Mouse (Mus musculus) lung, postnatal 0 days (tissue): ENCODE data around the gene Galr3. TPM values are rescaled to one million over a fixed set of nuclear protein-coding genes. Genes with fewer than 3 reads are reported as not detected.

Experiments used
- ATAC-seq: fragments of 200-750 bp; cut with Nextera tagmentation; 2 replicates; pipeline ENCODE4 v1.8.0; 2017; ENCODE audit warnings: moderate library complexity
- DNase-seq: peaks from one replicate; pipeline ENCODE4 v3.0.0-alpha.2; 2016; ENCODE audit warnings: low spot score
- H3K27ac ChIP-seq: fragments of 300-500 bp; sonication (generic); 2 replicates; pipeline ENCODE4 v1.5.1; 2014; ENCODE audit warnings: antibody characterized with exemption, mild to moderate bottlenecking, low read length, mixed read lengths
- H3K27me3 ChIP-seq: fragments of 300-500 bp; sonication (generic); replicated peaks from 2 replicates; pipeline ENCODE4 v1.6.1; 2014; ENCODE audit warnings: low read length, mixed read lengths; ENCODE audit not compliant: insufficient read depth
- H3K36me3 ChIP-seq: fragments of 300-500 bp; sonication (generic); 2 replicates; pipeline ENCODE4 v1.6.1; 2014; ENCODE audit warnings: low read length, mixed read lengths; ENCODE audit not compliant: insufficient read depth
- H3K4me1 ChIP-seq: fragments of 300-500 bp; sonication (generic); 2 replicates; pipeline ENCODE4 v1.6.1; 2014; ENCODE audit warnings: antibody characterized with exemption, low read depth, low read length, mixed read lengths; ENCODE audit not compliant: insufficient read depth
- H3K4me2 ChIP-seq: fragments of 300-500 bp; sonication (generic); replicated peaks from 2 replicates; pipeline ENCODE4 v1.6.1; 2014; ENCODE audit warnings: low read depth, mild to moderate bottlenecking, low read length, moderate library complexity, mixed read lengths
- H3K4me3 ChIP-seq: fragments of 300-500 bp; sonication (generic); 2 replicates; pipeline ENCODE4 v1.5.1; 2014; ENCODE audit warnings: low read depth, low read length
- H3K9ac ChIP-seq: fragments of 300-500 bp; sonication (generic); replicated peaks from 2 replicates; pipeline ENCODE4 v1.6.1; 2014; ENCODE audit warnings: low read depth, mild to moderate bottlenecking
- H3K9me3 ChIP-seq: fragments of 300-500 bp; sonication (generic); 2 replicates; pipeline ENCODE4 v1.6.1; 2016; ENCODE audit warnings: low read length, mixed read lengths
- CTCF ChIP-seq: IDR thresholded peaks from 2 replicates; pipeline ENCODE4 v1.5.1; 2016; ENCODE audit warnings: antibody characterized with exemption, mild to moderate bottlenecking
- EP300 ChIP-seq: IDR thresholded peaks from 2 replicates; pipeline ENCODE4 v1.6.1; 2016; ENCODE audit warnings: antibody characterized with exemption, mild to moderate bottlenecking, control low read depth
- WGBS: fragments of 180-500 bp; shearing (Covaris S2); extraction: QIAGEN DNeasy Blood & Tissue Kit; methylation state at CpG from one replicate; pipeline ENCODE4 v1.1.7; 2014; 5-methylcytosine and 5-hydroxymethylcytosine counted together
- polyA plus RNA-seq: library from polyadenylated mRNA; unstranded; fragments of >200 nt; fragmentation: Nextera tagmentation; extraction: Ambion mirVana; gene quantifications from 2 replicates; pipeline ENCODE4 v1.2.1, GENCODE M21; 2015

Gene Galr3
- polyA plus RNA-seq, 1 experiment from 2014 or later: 0.14 TPM

DNA sequence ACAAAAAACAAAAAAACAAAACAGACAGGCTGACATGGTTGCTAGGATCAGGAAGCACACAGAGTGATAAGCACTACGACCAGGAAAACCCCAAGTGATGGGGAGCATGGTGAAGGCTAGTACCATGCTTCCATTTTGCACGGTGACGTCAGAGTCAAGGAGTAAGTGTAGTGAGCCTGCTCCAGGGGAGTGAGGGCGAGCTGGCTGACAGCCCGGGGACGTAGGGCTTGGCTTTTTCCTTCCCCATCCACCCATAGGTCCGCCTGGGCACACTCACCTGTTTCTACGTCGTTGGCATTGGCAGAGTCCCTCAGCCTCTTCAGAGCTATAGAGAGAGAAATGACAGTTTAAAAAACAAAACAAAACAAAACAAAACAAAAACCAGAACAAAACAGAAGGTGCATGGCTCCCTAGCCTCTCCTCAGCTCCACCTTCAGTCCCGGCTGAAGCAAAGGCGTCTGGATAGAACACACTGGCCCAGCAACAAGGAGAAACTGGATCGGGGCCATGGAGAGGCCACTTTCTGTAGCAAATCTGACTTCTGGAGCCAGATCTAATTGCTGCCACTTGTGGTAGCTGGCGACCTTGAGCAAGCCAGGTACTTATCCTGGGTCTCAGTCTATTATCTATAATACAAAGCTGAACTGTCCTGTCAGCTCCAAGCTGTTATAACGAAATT lies 19.3 kb downstream of the Galr3 start:
- Histone ChIP-seq H3K27me3 (no peaks in the 10 kb centered on the region), H3K4me3 (no peak overlapping the region), H3K36me3 (peaks cover 4% of the 10 kb centered on the region), H3K9ac (no peak overlapping the region), H3K4me2 (no peak overlapping the region), H3K27ac (peak overlapping the region; percentile 22; the same call in 1 of the 2 replicates), H3K4me1 (no peaks in the 10 kb centered on the region), H3K9me3 (no peaks in the 10 kb centered on the region)
- DNase-seq (peak; percentile 42), ATAC-seq (no peak)
- WGBS: 60% methylated on average over 14 of the region's 14 CpGs
- no peak for TF ChIP-seq CTCF
- TF ChIP-seq EP300: no peak

DNA sequence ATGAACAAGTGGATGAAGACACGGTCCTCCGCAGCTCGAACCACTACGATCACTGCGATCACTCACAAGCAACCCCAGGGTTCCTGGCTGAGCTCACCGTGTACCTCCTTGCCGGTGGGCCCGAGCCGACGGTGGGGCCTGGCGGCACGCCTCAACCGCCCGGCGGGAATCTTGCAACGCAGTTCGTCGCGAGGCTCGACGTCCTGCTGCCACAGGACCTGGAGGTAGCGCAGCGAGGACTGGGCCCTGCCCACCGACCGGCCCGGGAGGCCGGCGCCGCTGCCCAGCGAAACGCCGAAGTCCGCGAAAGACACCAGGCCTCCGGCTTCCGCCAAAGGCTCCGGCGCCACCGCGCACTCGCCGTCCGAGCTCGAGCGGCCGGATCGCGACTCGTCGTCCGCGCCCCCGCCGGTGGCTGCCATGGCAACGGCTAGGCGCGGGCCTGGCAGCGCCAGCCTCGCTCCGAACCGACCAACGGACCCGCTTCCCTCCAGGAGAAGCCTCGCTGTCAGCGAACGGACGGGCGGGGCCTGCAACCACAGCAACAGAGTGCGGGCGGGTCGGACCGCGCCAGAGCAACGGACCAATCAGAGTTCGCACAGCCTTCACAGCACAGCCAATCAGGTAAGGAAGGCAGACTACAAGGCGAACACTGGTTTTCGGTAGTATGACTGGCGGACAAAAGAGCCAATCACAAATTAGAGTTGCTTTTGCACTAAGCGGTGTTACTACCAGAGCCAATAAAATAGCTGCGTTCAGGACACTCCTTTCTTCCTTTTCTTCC lies 20.9 kb downstream of the Galr3 start, which contains the start of gene Ankrd54:
Gene Ankrd54 (minus strand): TSS at position 518 of the 784 bp plus-strand sequence.
- ATAC-seq (peak; percentile 99), DNase-seq (peak; percentile 100)
- H3K36me3 ChIP-seq: peaks cover 4% of the 10 kb centered on the region; the same call in 1 of the 2 replicates
- H3K9me3 ChIP-seq: no peaks in the 10 kb centered on the region
- peak within 1 kb of the TSS; percentile 78 for H3K9ac ChIP-seq
- WGBS: 2% methylated on average over 70 of the region's 80 CpGs
- peak within 1 kb of the TSS; percentile 77 for H3K27ac ChIP-seq
- H3K4me1 ChIP-seq: no peaks in the 10 kb centered on the region
- no peaks in the 10 kb centered on the region for H3K27me3 ChIP-seq
- H3K4me3 ChIP-seq: peak within 1 kb of the TSS; percentile 80
- peak within 1 kb of the TSS; percentile 83 for H3K4me2 ChIP-seq
- TF ChIP-seq CTCF (no peak), EP300 (no peak; the same call in 1 of the 2 replicates)

DNA sequence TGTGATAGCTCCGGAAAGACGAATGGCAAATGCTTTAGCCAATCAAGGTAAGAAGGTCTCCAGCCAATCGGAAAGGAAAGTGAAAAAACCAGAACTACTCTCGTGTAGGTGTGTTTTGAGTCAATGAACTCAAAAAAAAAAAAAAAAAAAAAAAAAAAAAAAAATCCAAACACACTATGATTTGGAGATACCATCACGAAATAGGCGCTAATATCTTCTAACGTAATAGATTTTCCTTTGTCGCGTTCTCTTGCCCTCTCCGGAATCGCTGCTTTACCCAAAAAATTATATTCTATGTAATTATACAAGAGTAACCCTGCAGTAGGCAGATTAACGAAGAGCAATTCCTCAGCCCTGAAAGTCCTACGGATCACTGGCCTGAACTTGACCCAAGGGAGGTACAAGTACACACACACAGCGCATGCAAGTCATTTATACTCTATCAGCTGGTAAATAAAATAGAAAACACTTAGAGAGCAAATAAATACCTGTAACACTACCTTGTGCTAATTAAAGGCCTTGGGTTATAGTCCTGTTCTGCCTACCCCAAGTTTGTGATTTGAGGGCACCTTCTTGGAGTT lies 21.6 kb downstream of the Galr3 start:
- peak overlapping the region; percentile 30; the same call in 1 of the 2 replicates for H3K4me2 ChIP-seq
- no peaks in the 10 kb centered on the region for H3K27me3 ChIP-seq
- WGBS: 11% methylated on average over 14 of the region's 14 CpGs
- H3K36me3 ChIP-seq: peaks cover 4% of the 10 kb centered on the region; the same call in 1 of the 2 replicates
- no peak overlapping the region for H3K27ac ChIP-seq
- ATAC-seq (no peak), DNase-seq (no peak)
- 0 out of 2 replicates have a peak overlapping the region, but pooled peaks have one; percentile 11 for H3K4me3 ChIP-seq
- TF ChIP-seq CTCF (no peak), EP300 (peak; percentile 37; the same call in 1 of the 2 replicates)
- no peak overlapping the region for H3K9ac ChIP-seq
- no peaks in the 10 kb centered on the region for H3K9me3 ChIP-seq
- H3K4me1 ChIP-seq: no peaks in the 10 kb centered on the region

DNA sequence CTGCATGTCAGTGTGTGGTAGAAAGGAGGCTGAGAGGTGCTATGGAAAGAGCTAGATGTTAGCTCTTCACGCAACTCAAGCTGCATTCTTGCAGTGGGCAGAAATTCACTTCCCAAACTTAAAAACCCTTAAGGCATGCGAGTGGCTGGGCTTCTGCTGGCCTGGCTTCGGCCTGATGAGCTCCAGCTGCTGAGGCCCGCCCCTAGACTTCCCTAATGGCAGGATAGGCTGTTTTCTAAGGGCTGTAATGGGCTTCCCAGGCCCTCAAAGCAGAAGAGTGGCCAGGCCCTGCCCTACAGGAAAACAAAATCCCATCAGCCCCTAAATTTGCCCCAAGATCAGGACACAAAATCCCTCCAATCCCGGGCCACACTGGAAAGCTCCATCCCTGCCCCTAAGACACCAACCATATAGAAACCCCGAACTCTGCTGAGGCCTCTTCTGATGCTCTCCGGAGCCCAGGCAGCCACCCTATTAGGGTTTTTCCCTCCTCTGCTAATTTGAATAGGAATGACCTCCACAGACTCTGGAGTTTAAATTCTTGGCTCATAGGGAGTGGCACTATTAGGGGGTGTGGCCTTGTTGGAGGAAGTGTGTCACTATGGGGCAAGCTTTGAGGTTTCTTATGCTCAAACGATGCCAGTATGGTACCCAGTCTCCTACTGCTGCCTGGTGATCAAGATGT lies 23.5 kb downstream of the Galr3 start:
- Histone ChIP-seq H3K4me3 (no peak overlapping the region), H3K9ac (no peak overlapping the region), H3K9me3 (no peaks in the 10 kb centered on the region), H3K4me2 (no peak overlapping the region), H3K27ac (0 out of 2 replicates have a peak overlapping the region, but pooled peaks have one; percentile 6), H3K36me3 (no peaks in the 10 kb centered on the region), H3K4me1 (no peaks in the 10 kb centered on the region), H3K27me3 (no peaks in the 10 kb centered on the region)
- peak; percentile 64 for DNase-seq
- WGBS: 38% methylated on average over 8 of the region's 8 CpGs
- TF ChIP-seq EP300 (no peak), CTCF (no peak)
- no peak for ATAC-seq

DNA sequence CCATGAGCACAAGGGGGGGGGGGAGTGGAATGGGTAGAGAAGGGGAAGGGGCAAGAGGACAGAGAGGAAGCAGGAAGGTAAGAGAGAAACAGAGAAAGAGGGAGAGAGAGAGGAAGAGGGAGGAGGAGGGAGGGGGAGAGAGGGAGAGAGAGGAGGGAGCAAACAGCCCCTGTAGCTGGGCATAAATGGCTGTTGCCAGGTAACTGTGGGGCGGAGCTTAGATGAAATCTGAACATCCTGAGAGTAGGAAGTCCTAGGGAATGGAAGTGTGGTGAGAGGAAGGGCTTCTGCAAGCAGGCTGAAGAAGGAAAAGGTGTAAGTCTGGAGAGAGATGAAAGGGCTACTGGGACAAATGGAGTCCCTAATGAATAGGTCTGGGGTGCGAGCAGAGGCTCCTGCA lies 24.6 kb downstream of the Galr3 start:
- peak; percentile 23 for DNase-seq
- Histone ChIP-seq H3K36me3 (no peaks in the 10 kb centered on the region), H3K4me2 (no peak overlapping the region), H3K27me3 (no peaks in the 10 kb centered on the region), H3K9me3 (no peaks in the 10 kb centered on the region), H3K27ac (no peak overlapping the region), H3K4me1 (no peaks in the 10 kb centered on the region), H3K9ac (no peak overlapping the region), H3K4me3 (no peak overlapping the region)
- no peak for ATAC-seq
- TF ChIP-seq EP300 (no peak), CTCF (no peak)
- WGBS: 21% methylated on average over 2 of the region's 2 CpGs
